Mouse (Mus musculus): Measurements from ENCODE around the gene Stat2. TPM values are rescaled to one million over a fixed set of nuclear protein-coding genes. Genes with fewer than 3 reads are reported as not detected.

The Stat2 gene
- polyA plus RNA-seq, 1 experiment = 3.9 TPM

DNA sequence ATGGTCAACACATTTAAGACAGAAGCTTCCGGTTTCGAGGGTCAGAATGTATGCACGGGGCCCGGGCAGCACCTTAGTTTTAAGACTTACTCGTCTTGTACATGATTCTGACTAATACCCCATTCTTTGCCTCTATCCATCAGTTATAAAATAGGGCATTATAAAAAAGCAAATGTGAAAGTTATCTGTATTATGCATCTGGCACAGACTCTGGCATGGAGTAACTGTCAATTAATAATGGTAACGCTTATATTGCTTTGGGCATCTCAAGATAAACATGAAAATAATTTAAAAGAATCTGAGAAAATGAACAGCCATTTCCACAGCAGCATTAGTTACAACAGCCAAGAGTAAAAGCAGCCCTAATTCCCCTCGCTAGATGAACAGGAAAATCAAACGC, 42.4 kb upstream of the Stat2 start:
- no peak for TF ChIP-seq FOSL1 (IDR thresholded peaks at IDR 0.05; ENCODE audit: insufficient read depth, low read length, poor library complexity, severe bottlenecking)
- TF ChIP-seq USF1 (IDR thresholded peaks at IDR 0.05; ENCODE audit: low read depth) = no peak
- TF ChIP-seq CEBPB (IDR thresholded peaks at IDR 0.05; ENCODE audit: low read depth) = no peak
- TF ChIP-seq CTCF (IDR thresholded peaks at IDR 0.05; ENCODE audit: control insufficient read depth, insufficient read depth, insufficient read length) = no peak
- TF ChIP-seq MYOG (IDR thresholded peaks at IDR 0.05; ENCODE audit: control insufficient read depth, extremely low read depth, insufficient read length) = no peak
- TF ChIP-seq MAX (IDR thresholded peaks at IDR 0.05) = no peak
- TF ChIP-seq MYOD1 (IDR thresholded peaks at IDR 0.05; ENCODE audit: control insufficient read depth, insufficient read length, low read depth) = no peak
- Histone ChIP-seq H3ac (ENCODE audit: control insufficient read depth, insufficient read length, low read depth) (no peak overlapping the region), H3K4me3 (ENCODE audit: insufficient read depth, poor library complexity, severe bottlenecking) (no peak overlapping the region), H3K79me3 (ENCODE audit: low read depth) (no peaks in the 10 kb centered on the region), H3K36me3 (ENCODE audit: control insufficient read depth, insufficient read depth) (no peaks in the 10 kb centered on the region), H3K27me3 (ENCODE audit: control insufficient read depth, insufficient read depth, insufficient read length) (peaks cover 3% of the 10 kb centered on the region), H3K79me2 (ENCODE audit: control insufficient read depth, insufficient read depth) (peaks cover 8% of the 10 kb centered on the region)

DNA sequence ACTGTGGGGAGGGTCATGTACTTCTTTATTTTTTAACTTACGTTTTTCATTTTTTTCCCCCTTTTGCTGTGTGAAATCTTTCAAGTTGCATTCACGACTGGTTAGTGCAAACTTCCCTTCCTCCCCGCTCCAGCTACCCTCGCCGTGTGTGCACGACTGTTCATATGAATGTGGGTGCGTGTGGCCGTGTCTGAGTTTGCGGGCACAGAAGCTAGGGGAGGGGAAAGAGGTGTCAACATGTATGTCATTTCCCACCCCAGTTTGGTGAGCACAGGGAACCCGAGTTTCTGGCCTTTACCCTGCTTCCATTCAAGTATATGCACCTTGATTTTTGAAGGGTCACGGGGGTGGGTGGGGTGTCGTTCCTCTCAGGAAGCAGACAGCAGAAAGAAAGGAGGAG, 39.8 kb upstream of the Stat2 start:
- Histone ChIP-seq H3K4me3 (ENCODE audit: insufficient read depth, poor library complexity, severe bottlenecking) (no peak overlapping the region), H3ac (ENCODE audit: control insufficient read depth, insufficient read length, low read depth) (no peak overlapping the region), H3K79me3 (ENCODE audit: low read depth) (no peaks in the 10 kb centered on the region), H3K79me2 (ENCODE audit: control insufficient read depth, insufficient read depth) (peaks cover 21% of the 10 kb centered on the region), H3K36me3 (ENCODE audit: control insufficient read depth, insufficient read depth) (peaks cover 6% of the 10 kb centered on the region), H3K27me3 (ENCODE audit: control insufficient read depth, insufficient read depth, insufficient read length) (no peaks in the 10 kb centered on the region)
- TF ChIP-seq MAX (IDR thresholded peaks at IDR 0.05) (no peak), USF1 (IDR thresholded peaks at IDR 0.05; ENCODE audit: low read depth) (no peak)

DNA sequence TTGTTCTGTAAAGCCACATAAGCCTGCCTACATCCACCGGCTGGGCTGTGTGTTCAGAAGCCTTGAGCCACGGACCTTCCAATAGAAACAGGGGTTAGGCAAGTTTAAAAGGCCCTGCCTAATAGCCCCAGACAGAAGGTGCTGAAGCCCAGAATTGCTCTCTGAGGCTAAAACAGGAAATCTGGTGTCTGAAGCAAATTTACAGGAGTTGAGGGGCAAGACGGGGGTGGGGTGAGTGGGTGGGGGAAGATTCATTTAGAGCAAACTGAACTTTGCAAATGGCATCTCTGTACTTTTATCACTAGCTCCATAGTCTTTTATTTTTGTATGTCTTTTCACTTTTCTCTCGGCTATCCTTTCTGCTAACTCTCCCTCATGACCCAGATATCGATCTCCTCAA, 39.2 kb upstream of the Stat2 start:
- TF ChIP-seq USF1 (IDR thresholded peaks at IDR 0.05; ENCODE audit: low read depth) (no peak), FOSL1 (IDR thresholded peaks at IDR 0.05; ENCODE audit: insufficient read depth, low read length, poor library complexity, severe bottlenecking) (no peak), CTCF (IDR thresholded peaks at IDR 0.05; ENCODE audit: control insufficient read depth, insufficient read depth, insufficient read length) (no peak), CEBPB (IDR thresholded peaks at IDR 0.05; ENCODE audit: low read depth) (no peak), MYOG (IDR thresholded peaks at IDR 0.05; ENCODE audit: control insufficient read depth, extremely low read depth, insufficient read length) (no peak), MYOD1 (IDR thresholded peaks at IDR 0.05; ENCODE audit: control insufficient read depth, insufficient read length, low read depth) (no peak), MAX (IDR thresholded peaks at IDR 0.05) (no peak)
- no peaks in the 10 kb centered on the region for H3K79me3 ChIP-seq (ENCODE audit: low read depth)
- H3ac ChIP-seq (ENCODE audit: control insufficient read depth, insufficient read length, low read depth) = peak overlapping the region; percentile 21
- H3K4me3 ChIP-seq (ENCODE audit: insufficient read depth, poor library complexity, severe bottlenecking) = no peak overlapping the region
- H3K27me3 ChIP-seq (ENCODE audit: control insufficient read depth, insufficient read depth, insufficient read length) = no peaks in the 10 kb centered on the region
- H3K36me3 ChIP-seq (ENCODE audit: control insufficient read depth, insufficient read depth) = peaks cover 6% of the 10 kb centered on the region
- H3K79me2 ChIP-seq (ENCODE audit: control insufficient read depth, insufficient read depth) = peaks cover 21% of the 10 kb centered on the region

DNA sequence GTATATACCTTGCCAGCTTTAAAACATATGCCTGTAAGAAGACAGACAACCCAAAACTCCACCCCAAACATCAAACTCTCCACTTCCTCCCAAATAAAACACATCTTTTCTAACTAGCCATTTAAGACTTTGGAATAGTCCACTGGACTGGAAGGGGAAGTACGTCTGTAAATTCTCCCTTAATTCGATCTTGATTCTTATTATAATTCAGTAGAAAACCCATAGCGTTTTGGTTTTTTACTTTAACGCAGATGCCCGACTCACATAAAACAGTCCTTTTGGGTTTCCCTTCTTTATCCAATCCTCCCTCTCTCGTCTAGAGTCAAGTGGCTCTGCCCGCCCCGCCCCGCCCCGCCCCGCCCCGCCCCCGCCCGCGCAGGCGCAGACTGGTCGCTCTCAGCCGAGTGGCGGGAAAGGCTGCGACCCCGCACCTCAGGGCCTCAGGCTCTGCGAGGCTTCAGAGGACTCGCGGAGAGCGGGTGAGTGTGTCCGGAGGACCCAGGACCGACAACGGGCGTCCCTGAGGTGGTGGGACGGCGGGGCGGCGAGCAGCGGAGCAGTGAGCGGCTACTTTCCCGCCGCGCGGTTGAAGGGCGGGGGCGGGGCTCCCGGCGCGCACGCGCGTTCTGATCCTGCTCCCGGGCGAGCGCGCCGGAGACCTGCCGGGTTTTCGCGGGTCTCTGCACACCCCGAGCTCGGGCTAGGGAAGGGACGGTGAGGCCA, 38.5 kb upstream of the Stat2 start, which contains the start of gene Timeless:
Gene Timeless, plus strand, starts transcription at position 369 of the 723 bp plus-strand sequence.
- Histone ChIP-seq H3K79me2 (ENCODE audit: control insufficient read depth, insufficient read depth) (peaks cover 21% of the 10 kb centered on the region), H3K27me3 (ENCODE audit: control insufficient read depth, insufficient read depth, insufficient read length) (no peaks in the 10 kb centered on the region), H3K79me3 (ENCODE audit: low read depth) (no peaks in the 10 kb centered on the region), H3ac (ENCODE audit: control insufficient read depth, insufficient read length, low read depth) (peak within 1 kb of the TSS; percentile 99), H3K36me3 (ENCODE audit: control insufficient read depth, insufficient read depth) (peaks cover 6% of the 10 kb centered on the region), H3K4me3 (ENCODE audit: insufficient read depth, poor library complexity, severe bottlenecking) (peak within 1 kb of the TSS; percentile 56)
- TF ChIP-seq FOSL1 (IDR thresholded peaks at IDR 0.05; ENCODE audit: insufficient read depth, low read length, poor library complexity, severe bottlenecking) = no peak
- no peak for TF ChIP-seq MYOG (IDR thresholded peaks at IDR 0.05; ENCODE audit: control insufficient read depth, extremely low read depth, insufficient read length)
- no peak for TF ChIP-seq CEBPB (IDR thresholded peaks at IDR 0.05; ENCODE audit: low read depth)
- no peak for TF ChIP-seq USF1 (IDR thresholded peaks at IDR 0.05; ENCODE audit: low read depth)
- no peak for TF ChIP-seq MAX (IDR thresholded peaks at IDR 0.05)
- no peak for TF ChIP-seq MYOD1 (IDR thresholded peaks at IDR 0.05; ENCODE audit: control insufficient read depth, insufficient read length, low read depth)
- no peak for TF ChIP-seq CTCF (IDR thresholded peaks at IDR 0.05; ENCODE audit: control insufficient read depth, insufficient read depth, insufficient read length)

DNA sequence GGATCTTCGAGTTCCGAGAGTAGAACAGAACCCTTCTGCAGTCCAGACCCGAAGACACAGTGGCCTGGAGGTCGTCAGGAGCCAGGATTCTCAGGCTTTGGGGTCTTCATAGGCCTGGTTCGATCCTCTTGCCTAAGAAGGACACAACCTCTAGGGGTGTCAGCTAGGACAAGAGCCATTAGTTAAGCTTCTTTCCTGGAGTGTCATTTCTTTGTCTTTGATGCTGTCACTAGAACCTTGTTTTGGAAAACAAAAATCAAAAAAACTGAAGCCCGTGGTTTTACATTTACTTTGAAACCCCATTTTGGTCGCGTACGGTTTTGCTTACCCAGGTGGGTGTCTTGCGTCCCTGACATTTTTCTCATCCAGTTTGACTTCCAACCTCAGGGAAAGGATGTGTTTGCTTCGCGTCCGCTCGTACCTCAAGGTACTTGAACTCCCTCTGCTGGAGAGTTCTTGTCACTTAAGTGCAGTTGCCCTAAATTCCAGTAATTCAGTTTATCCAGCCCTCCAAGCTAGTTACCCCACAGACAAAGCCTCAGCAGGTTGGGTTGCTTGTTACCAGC, 37.9 kb upstream of the Stat2 start:
- H3K27me3 ChIP-seq (ENCODE audit: control insufficient read depth, insufficient read depth, insufficient read length) = no peaks in the 10 kb centered on the region
- no peaks in the 10 kb centered on the region for H3K79me3 ChIP-seq (ENCODE audit: low read depth)
- H3K4me3 ChIP-seq (ENCODE audit: insufficient read depth, poor library complexity, severe bottlenecking) = peak overlapping the region; percentile 56
- H3ac ChIP-seq (ENCODE audit: control insufficient read depth, insufficient read length, low read depth) = peak overlapping the region; percentile 99
- no peak for TF ChIP-seq MYOD1 (IDR thresholded peaks at IDR 0.05; ENCODE audit: control insufficient read depth, insufficient read length, low read depth)
- peaks cover 6% of the 10 kb centered on the region for H3K36me3 ChIP-seq (ENCODE audit: control insufficient read depth, insufficient read depth)
- H3K79me2 ChIP-seq (ENCODE audit: control insufficient read depth, insufficient read depth) = peaks cover 21% of the 10 kb centered on the region

DNA sequence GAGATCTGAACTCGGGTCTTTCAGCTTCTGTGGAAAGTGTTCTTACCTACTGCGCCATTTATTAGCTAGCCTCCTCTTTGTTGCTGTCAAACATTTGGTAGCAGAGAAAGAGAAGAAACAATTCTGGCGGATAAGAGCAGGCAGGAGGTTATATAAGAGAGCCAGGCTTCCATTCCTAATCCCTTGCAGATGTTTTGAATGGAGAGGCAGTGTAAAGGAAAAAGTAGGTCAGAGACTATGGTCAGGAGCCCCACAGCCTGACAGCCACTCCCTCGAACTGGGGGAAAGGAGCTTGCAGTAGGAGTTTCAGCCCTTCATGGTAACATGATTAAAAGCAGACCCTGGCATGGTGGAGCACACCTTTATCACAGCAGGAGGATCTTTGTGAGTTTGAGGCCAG, 34.0 kb upstream of the Stat2 start:
- H3K79me2 ChIP-seq (ENCODE audit: control insufficient read depth, insufficient read depth) = peaks cover 21% of the 10 kb centered on the region
- H3K36me3 ChIP-seq (ENCODE audit: control insufficient read depth, insufficient read depth) = peaks cover 16% of the 10 kb centered on the region
- H3K79me3 ChIP-seq (ENCODE audit: low read depth) = peaks cover 2% of the 10 kb centered on the region
- H3K4me3 ChIP-seq (ENCODE audit: insufficient read depth, poor library complexity, severe bottlenecking) = no peak overlapping the region
- TF ChIP-seq CEBPB (IDR thresholded peaks at IDR 0.05; ENCODE audit: low read depth) = no peak
- H3ac ChIP-seq (ENCODE audit: control insufficient read depth, insufficient read length, low read depth) = no peak overlapping the region
- no peaks in the 10 kb centered on the region for H3K27me3 ChIP-seq (ENCODE audit: control insufficient read depth, insufficient read depth, insufficient read length)

Measured in C2C12 (cell line).